Mouse (Mus musculus) layer of hippocampus, postnatal 10 days (tissue): ENCODE results near the gene Hpn. TPM values are rescaled to one million over a fixed set of nuclear protein-coding genes. Genes with fewer than 3 reads are reported as not detected.

Source experiments
- DNase-seq, 2 experiments: peaks; one replicate each; pipeline ENCODE4 v3.0.0; 2021; ENCODE audit warnings: low spot score in 2 of 2
- long read RNA-seq: library from polyadenylated mRNA; stranded (forward); transcript quantifications from one replicate; pipeline ENCODE4 v2.0.0, GENCODE M21; 2023
- total RNA-seq, 2 experiments: library from RNA; stranded (reverse); gene quantifications; 2 replicates each; pipeline ENCODE4 v1.2.3; 2021

The Hpn gene
- 1 to 10 TPM; 2.1 to 2.9 TPM for total RNA-seq
- long read RNA-seq, result 0 reads

GRCm38 (mm10) chr7:31115182-31115581 lies at the start of gene Hpn:
TSS of gene Hpn (minus strand) at chr7:31115290.
- no peak for DNase-seq

GRCm38 (mm10) chr7:31164748-31165147 lies 49.7 kb upstream of the Hpn start:
- DNase-seq, result no peak

- DNase-seq, result no peak
Measured at GRCm38 (mm10) chr7:31163666-31164577, 48.8 kb upstream of the Hpn start.

GRCm38 (mm10) chr7:31162324-31162723 lies 47.2 kb upstream of the Hpn start:
- DNase-seq, result no peak

DNA sequence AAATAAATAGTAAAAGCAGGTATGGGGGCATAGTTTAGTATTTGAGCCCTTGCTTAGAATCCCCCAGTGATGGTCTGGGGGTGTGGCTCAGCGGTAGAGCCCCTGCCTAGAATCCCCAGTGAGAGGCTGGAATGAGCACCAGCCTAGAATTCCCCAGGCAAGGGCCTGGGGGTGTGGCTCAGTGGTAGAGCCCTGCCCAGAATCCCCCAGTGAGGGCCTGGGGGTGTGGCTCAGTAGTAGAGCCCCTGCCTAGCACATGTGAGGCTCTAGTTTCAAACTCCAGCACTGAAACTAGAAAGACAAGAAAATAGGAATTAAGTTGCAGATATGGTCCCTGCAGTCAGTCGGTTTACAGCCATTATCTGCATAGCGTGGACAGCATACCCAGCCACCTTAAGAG lies 46.7 kb upstream of the Hpn start:
- no peak for DNase-seq

DNA sequence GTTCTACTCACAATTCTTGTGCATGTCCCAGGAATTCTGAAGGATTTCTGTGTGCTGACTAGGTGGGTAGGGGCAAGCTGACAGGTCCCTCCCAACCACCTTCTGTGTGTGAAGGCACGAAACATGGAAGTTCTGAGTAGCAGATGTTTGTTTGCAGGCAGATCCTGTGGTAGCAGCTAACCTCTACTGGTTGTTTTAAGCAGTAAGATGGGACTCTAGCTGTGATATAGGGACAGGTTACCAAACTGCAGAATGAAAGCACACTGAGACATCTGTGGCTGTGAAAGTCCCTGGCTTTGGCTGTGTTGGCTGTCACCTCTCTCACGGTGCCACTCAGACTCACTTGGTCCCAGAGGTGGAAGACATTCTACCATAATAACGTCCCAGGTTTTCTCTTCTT lies 46.2 kb upstream of the Hpn start:
- no peak for DNase-seq

DNA sequence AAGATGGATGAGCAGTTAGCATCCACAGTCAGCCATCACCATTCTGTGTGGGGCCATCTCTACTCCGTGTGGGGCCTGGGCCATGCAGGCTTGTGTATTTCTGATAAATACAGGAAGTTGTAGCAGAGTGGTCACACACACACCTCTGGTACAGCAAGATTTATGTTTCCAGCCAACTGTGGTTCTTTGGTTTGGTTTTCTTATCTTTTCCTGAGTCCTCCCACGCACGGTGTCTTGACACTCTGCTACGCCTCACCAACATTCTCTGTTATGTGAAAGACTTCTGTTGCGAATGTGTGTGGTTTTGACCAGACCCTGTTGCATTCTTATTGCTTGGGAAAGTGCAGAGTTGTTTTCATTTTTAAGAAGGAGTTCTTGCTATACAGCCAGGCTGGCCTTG lies 45.7 kb upstream of the Hpn start:
- DNase-seq, result no peak

GRCm38 (mm10) chr7:31156034-31156928 lies 41.2 kb upstream of the Hpn start:
- DNase-seq, result peak in 1 of 2 experiments; percentile 39

- peak in 1 of 2 experiments; percentile 13 for DNase-seq
Measured at GRCm38 (mm10) chr7:31155296-31156033, 40.4 kb upstream of the Hpn start, which contains the start of gene Gramd1a. TSS of gene Gramd1a (minus strand) at chr7:31155896.

DNA sequence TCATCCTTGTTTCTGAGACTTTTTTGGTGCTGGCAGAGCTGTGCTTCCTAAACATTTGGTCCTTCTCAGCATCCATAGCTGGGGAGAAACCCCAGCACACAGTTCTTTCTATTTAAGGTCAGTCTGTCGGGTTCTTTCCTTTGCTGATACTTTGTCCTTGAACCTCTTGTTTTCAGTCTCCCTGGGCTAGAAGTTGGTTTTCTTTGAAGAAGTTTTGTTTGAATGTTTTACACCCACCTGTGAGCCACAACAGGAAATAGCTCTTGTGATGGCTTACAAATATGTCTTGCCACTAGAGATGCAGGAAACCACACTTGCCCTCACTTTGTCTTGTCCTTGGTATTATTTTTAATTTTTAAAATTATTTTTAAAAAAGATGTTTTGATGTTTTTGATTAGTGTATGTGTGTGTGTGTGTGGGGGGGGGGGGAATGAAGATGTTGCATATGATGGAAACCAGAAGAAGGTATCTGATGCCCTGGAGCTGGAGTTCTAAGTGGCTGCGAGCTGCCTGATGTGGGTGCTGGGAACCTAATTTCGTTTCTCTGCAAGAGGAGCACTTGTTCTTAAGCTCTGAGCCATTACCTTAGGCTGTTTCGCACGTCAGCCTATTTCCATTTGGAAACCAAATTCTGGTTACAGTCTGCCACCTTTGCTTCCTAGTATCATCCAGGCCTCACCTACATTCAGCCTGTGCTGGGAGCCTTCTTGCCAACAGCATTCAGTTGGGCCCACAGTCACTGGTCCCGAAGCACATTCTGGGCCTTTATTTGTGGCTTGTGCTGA lies 38.6 kb upstream of the Hpn start:
- no peak for DNase-seq

DNA sequence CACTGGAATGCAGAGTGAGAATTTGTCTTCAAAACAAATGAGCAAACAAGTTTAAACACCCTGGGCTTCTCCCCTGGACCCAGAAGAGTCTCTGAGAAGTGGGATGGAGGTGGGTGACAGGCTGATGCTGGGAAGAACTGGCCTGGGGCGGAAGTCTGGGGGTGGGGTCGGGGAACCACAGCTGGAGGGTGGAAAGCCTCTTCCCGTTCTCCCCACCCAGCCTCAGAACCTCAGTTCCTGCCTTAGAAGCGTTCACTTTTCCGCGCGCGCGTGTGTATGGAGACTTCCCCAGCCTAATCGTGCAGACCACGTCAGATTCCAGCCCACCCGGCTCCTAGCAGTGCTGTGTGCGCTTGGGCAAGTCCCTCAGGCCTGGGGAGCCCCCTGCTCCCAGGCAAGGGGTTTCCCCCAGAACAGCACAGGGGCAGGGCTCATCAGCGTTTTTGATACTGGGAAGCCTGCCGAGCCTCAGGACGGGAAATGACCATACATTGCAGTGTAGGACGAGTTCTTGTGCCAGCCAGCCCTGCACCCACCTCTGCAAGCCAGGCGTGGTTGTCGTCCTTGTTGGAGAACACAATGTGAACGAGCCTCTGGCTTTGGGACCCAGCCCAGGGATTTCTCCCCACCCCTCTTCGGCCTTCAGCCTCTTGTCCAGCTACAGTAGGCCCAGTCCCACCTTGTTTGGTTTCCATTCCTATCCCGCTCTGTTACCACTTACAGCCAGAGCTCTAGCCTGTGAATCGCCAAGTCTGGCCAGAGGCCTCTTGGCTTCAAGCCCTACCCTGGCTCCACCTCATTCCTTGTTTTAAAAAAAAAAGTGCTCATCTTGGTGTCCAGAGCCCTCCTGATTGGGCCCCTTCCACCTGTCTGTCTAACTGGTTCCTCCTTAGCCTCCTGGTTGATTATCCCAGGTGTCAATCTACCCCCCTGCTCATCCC lies 36.5 kb upstream of the Hpn start:
- DNase-seq, result peak; percentile 61 to 70

DNA sequence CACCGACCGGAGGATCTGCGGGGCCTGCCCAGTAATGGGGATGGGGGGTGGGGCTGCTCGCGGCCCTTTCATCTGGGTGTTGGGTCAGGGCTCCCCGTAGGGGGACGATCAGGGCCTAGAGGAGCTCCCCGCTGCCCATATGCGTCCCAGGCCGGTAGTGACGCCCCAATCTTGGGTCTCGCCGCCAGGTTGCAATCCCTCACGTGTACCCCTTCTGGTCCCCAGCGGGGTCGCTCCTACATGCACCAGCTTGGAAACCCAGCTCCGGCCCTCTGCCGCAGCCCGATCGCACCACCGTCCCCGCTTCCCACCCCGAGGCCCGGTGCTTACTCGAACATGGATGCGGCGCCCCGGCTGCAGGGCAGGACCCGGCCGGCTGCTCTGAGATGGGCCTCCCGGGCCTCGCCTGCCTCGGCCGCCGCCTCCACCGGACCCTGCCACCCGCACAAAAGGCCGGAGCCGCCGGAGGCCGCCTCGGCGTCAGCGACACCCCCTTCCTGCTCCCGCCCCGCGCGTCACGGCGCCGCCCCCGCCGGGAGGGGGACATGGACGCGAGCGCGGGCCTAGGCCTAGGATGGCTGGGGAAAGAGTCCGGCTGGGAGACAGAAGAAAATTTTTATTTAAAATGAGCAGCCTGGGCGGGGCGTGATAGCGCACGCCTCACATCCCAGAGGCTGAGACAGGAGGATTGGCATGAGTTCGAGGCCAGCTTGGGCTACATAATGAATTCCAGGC lies 35.6 kb upstream of the Hpn start:
- peak; percentile 87 to 90 for DNase-seq

DNA sequence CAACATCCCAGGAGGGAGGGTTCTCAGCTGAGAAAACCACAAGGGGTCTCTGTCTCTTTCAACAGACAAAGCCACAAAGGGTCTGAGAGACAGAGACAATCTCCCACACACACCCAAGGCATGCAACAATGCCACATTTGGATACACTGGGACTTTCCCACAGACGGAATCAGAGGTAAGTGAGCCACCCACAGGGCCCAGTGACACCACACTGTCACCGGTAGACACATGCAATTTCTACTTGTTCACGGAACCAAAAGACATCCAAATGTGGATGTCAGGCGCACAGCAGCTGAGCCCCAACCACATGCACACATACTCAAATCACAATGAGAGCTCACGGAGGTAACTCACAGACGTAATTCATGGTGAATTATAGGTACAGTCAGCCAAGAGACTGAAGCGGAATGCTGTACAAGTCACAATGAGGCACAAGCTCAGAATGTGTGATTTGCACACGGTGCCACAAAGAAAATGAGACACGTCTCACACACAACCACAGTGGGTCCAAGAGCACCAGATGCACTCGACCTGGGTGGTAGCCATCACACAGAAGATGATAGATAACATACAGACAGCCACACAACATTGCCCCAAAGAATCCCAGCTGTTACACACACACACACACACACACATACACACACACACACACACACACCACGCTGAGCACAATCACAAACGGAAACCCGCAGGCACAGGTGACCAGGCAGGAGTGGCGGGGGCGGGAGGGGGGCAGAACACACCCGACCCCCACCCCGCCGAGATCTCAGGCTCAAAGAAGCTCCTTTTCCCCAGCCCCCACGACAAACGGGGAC lies 34.9 kb upstream of the Hpn start:
- peak; percentile 30 to 46 for DNase-seq

- no peak for DNase-seq
Measured at GRCm38 (mm10) chr7:31149271-31149670, 34.2 kb upstream of the Hpn start.

GRCm38 (mm10) chr7:31148756-31149155 lies 33.7 kb upstream of the Hpn start:
- DNase-seq, result peak; percentile 46 to 68

GRCm38 (mm10) chr7:31148086-31148485 lies 33.0 kb upstream of the Hpn start:
- peak in 1 of 2 experiments; percentile 19 for DNase-seq

GRCm38 (mm10) chr7:31145596-31146160 lies 30.6 kb upstream of the Hpn start:
- peak in 1 of 2 experiments; percentile 9 for DNase-seq
